Mouse (Mus musculus) olfactory bulb, adult 2 months (tissue): ENCODE results near the gene Bglap3.

Experiments
- CTCF ChIP-seq: fragments of 200-500 bp; IDR thresholded peaks from 2 replicates; pipeline ENCODE4 v1.5.1; 2012; ENCODE audit warnings: low read depth, mild to moderate bottlenecking, low read length, moderate library complexity; ENCODE audit not compliant: insufficient read depth
- POLR2A ChIP-seq: fragments of 200-500 bp; IDR thresholded peaks from 2 replicates; pipeline ENCODE4 v1.6.1; 2012; ENCODE audit warnings: mild to moderate bottlenecking, low read depth, low read length, moderate library complexity; ENCODE audit not compliant: insufficient read depth

DNA sequence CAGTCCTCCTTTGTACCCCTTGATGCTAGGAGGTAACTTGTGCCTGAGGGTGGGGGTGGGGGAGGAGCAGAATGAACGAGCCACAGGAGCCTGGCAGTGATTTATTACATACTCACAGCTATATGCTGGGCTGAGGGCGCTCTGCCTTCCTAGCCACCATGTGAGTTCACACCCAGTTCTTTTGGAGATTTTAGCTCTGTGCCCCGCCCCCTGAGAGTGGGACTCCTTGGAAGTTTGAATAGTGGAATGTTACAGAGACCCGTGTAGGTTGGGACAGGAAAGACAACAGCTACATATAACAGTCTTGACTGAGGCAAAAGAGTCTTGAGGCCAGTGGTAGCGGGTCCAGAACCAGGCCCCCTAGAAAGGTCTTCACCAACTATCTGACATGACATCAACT, 43.6 kb downstream of the Bglap3 start:
- TF ChIP-seq POLR2A (no peak), CTCF (no peak)
